Mouse (Mus musculus) limb, embryonic 13.5 days (tissue): ENCODE data around the gene Usp12. TPM values are rescaled to one million over a fixed set of nuclear protein-coding genes. Genes with fewer than 3 reads are reported as not detected.

Source experiments
- polyA plus RNA-seq: library from polyadenylated mRNA; unstranded; fragments of >200 nt; fragmentation: Nextera tagmentation; extraction: Ambion mirVana; gene quantifications from 2 replicates; pipeline ENCODE4 v1.2.1, GENCODE M21; 2015

Usp12 gene
- polyA plus RNA-seq, 1 experiment from 2014 or later: 15.8 TPM

Other genes with a start within 250 kb of the Usp12 start
- not detected in 2 replicates for gene Gm3415, start 238.9 kb downstream of the Usp12 start, polyA plus RNA-seq
- gene Gpr12, start 209.8 kb downstream of the Usp12 start, polyA plus RNA-seq: 0.17 and 0.22 TPM in 2 replicates
- 522 and 540 TPM in 2 replicates for gene Rpl21, start 37.9 kb upstream of the Usp12 start, polyA plus RNA-seq
- 18.1 and 20.4 TPM in 2 replicates for gene Rasl11a, start 50.1 kb upstream of the Usp12 start, polyA plus RNA-seq
- 105 and 111 TPM in 2 replicates for gene Gtf3a, start 153.7 kb upstream of the Usp12 start, polyA plus RNA-seq
- gene Mtif3, start 168.8 kb upstream of the Usp12 start, polyA plus RNA-seq: 27.3 and 27.4 TPM in 2 replicates